In the genomic region with DNA sequence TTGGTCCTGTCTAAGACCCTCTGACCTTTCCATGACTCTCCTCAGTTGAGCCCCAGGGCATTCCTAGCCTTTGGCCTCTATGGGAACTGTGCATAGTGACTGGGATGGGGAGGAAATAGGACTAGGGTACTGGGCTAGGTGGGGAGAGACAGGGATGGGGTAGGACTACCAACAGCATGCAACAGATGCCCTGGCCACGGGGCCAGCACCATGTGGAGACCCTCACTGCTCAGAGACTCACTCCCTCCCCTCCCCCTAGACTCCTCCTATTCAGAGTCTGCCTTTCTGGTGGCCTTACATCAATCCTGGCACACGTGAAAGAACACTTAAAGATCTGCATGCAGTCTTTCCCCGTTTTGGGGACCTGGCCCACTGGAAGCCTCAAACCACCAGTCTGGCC, we compare ENCODE assay signal across 10 mouse cellular contexts. TPM values are rescaled to one million over a fixed set of nuclear protein-coding genes. Genes with fewer than 3 reads are reported as not detected.
DNase-seq lines count a peak whose midpoint lies in the region; ATAC-seq and TF ChIP-seq lines count a peak whose summit lies in the region.
"Had no signal": no experiment of that assay in that cellular context is flagged by ENCODE, and none has a peak within 500 bp of the region (broad histone marks: within the 10 kb centered on the region; RNA-seq: fewer than 3 reads in every experiment).

No protein-coding gene starts in this region.

- H3K4me1 ChIP-seq in heart, embryonic 12.5 days (replicated peaks): peaks cover 8% of the 10 kb centered on the region; the same call in 1 of the 2 replicates
- no peaks in the 10 kb centered on the region for H3K4me1 ChIP-seq in embryonic facial prominence, embryonic 14.5 days (ENCODE audit: control insufficient read depth, insufficient read depth, low read length)
- H3K4me1 ChIP-seq in limb, embryonic 14.5 days (ENCODE audit: control insufficient read depth, insufficient read depth, low read length): peaks cover 2% of the 10 kb centered on the region; the same call in 1 of the 2 replicates

- H3K27me3 ChIP-seq in heart, embryonic 12.5 days (replicated peaks): peaks cover 80% of the 10 kb centered on the region
- peaks cover 49% of the 10 kb centered on the region for H3K27me3 ChIP-seq in embryonic facial prominence, embryonic 14.5 days (replicated peaks; ENCODE audit: control insufficient read depth, insufficient read depth, low read length)
- peaks cover 47% of the 10 kb centered on the region for H3K27me3 ChIP-seq in limb, embryonic 14.5 days (ENCODE audit: control insufficient read depth, insufficient read depth, low read length)

- peak overlapping the region; percentile 79 for H3K4me2 ChIP-seq in heart, embryonic 12.5 days
- peak overlapping the region; percentile 75 for H3K4me2 ChIP-seq in embryonic facial prominence, embryonic 14.5 days (ENCODE audit: low read depth, low read length)
- H3K4me2 ChIP-seq in limb, embryonic 14.5 days (replicated peaks; ENCODE audit: low read depth, low read length, severe bottlenecking): no peak overlapping the region

- DNase-seq in heart, adult 8-10 months (ENCODE audit: low spot score): no peak
- no peak for DNase-seq in left cerebral cortex, adult 2 months (ENCODE audit: extremely low spot score in 1 of 2, low spot score in 2 of 2)
- no peak for DNase-seq in left cerebral cortex, adult 18-20 months (ENCODE audit: low spot score in 2 of 2)
- no peak for DNase-seq in embryonic facial prominence, embryonic 14.5 days (ENCODE audit: low spot score)
- no peak for DNase-seq in limb, embryonic 14.5 days (ENCODE audit: low spot score)
- DNase-seq in right cerebral cortex, adult 18-20 months: no peak

- intact Hi-C loops in left cerebral cortex, adult 2 months (cut with DNase I): no loop called here

- no peak overlapping the region for H3K27ac ChIP-seq in heart, embryonic 12.5 days (ENCODE audit: poor library complexity, severe bottlenecking)
- peak overlapping the region; percentile 32 for H3K27ac ChIP-seq in left cerebral cortex, adult 2 months
- no peak overlapping the region for H3K27ac ChIP-seq in embryonic facial prominence, embryonic 14.5 days (replicated peaks; ENCODE audit: low read depth, low read length)
- H3K27ac ChIP-seq in limb, embryonic 14.5 days (replicated peaks; ENCODE audit: low read depth, low read length): no peak overlapping the region

- H3K4me3 ChIP-seq in heart, embryonic 12.5 days: peak overlapping the region; percentile 48; the same call in 1 of the 2 replicates
- no peak overlapping the region for H3K4me3 ChIP-seq in left cerebral cortex, adult 2 months
- H3K4me3 ChIP-seq in embryonic facial prominence, embryonic 14.5 days (ENCODE audit: low read depth, low read length): peak overlapping the region; percentile 46
- H3K4me3 ChIP-seq in limb, embryonic 14.5 days (replicated peaks; ENCODE audit: low read length): peak overlapping the region; percentile 44

- no peaks in the 10 kb centered on the region for H3K9me3 ChIP-seq in heart, embryonic 12.5 days (replicated peaks)
- no peaks in the 10 kb centered on the region for H3K9me3 ChIP-seq in embryonic facial prominence, embryonic 14.5 days (ENCODE audit: control insufficient read depth, low read length)
- no peaks in the 10 kb centered on the region for H3K9me3 ChIP-seq in limb, embryonic 14.5 days (ENCODE audit: control insufficient read depth, low read length)

- no peak for ATAC-seq in heart, embryonic 12.5 days (ENCODE audit: insufficient number of reproducible peaks, low FRiP score)
- ATAC-seq in embryonic facial prominence, embryonic 14.5 days (ENCODE audit: low read depth): no peak
- ATAC-seq in limb, embryonic 14.5 days (ENCODE audit: low FRiP score, low read depth): no peak
- no peak for ATAC-seq in frontal cortex, adult (ENCODE audit: low TSS enrichment)
- ATAC-seq: inflammation-experienced regulatory T-cells, adult 6 months had no signal

- no peak for TF ChIP-seq POLR2A in limb, embryonic 14.5 days (IDR thresholded peaks at IDR 0.05; ENCODE audit: borderline replicate concordance, extremely low read depth, insufficient read depth, insufficient read length)

- TF ChIP-seq CTCF in left cerebral cortex, adult 2 months (IDR thresholded peaks at IDR 0.05): no peak

- H3K9ac ChIP-seq in heart, embryonic 12.5 days: no peak overlapping the region
- peak overlapping the region; percentile 52; the same call in 1 of the 2 replicates for H3K9ac ChIP-seq in embryonic facial prominence, embryonic 14.5 days (ENCODE audit: low read depth, low read length)
- H3K9ac ChIP-seq in limb, embryonic 14.5 days (ENCODE audit: low read depth, low read length, severe bottlenecking): no peak overlapping the region

- 34% methylated on average over 3 of the region's 3 CpGs for WGBS in heart, embryonic 12.5 days
- 17% methylated on average over 3 of the region's 3 CpGs for WGBS in embryonic facial prominence, embryonic 14.5 days
- 22% methylated on average over 2 of the region's 3 CpGs for WGBS in limb, embryonic 14.5 days

- no peaks in the 10 kb centered on the region for H3K36me3 ChIP-seq in heart, embryonic 12.5 days
- no peaks in the 10 kb centered on the region for H3K36me3 ChIP-seq in embryonic facial prominence, embryonic 14.5 days (ENCODE audit: control insufficient read depth, insufficient read depth, low read length)
- no peaks in the 10 kb centered on the region for H3K36me3 ChIP-seq in limb, embryonic 14.5 days (ENCODE audit: control insufficient read depth, insufficient read depth, low read length)

RNA-seq across cellular contexts. Expression of a gene that starts 12.7 kb away (rescaled TPM):
- polyA plus RNA-seq in heart, embryonic 12.5 days (2016; fragmentation: Nextera tagmentation; extraction: Ambion mirVana): 0.22 and 0.27 TPM in 2 replicates
- under 1 TPM in 1 of 4 experiments, not detected in 3; 0.16 TPM for total RNA-seq in heart, adult 8-10 months (2022)
- 100 to 1,000 TPM; 128 to 130 TPM for total RNA-seq in left cerebral cortex, adult 2 months (2021)
- total RNA-seq in left cerebral cortex, adult 18-20 months (2021): 100 to 1,000 TPM; 131 to 133 TPM
- 1.4 TPM in 2 replicates for polyA plus RNA-seq in embryonic facial prominence, embryonic 14.5 days (2014; fragmentation: Nextera tagmentation; extraction: Ambion mirVana)
- 0.70 and 0.87 TPM in 2 replicates for polyA plus RNA-seq in limb, embryonic 14.5 days (2012; rRNA removed)
- 0.32 and 0.67 TPM in 2 replicates for polyA plus RNA-seq in limb, embryonic 14.5 days (2014; fragmentation: Nextera tagmentation; extraction: Ambion mirVana)
- polyA plus RNA-seq: inflammation-experienced regulatory T-cells, adult 6 months had no signal

RNA-seq across cellular contexts. Expression of a gene that starts 29.5 kb away (rescaled TPM):
- polyA plus RNA-seq in heart, embryonic 12.5 days (2016; fragmentation: Nextera tagmentation; extraction: Ambion mirVana): 0.18 and 0.37 TPM in 2 replicates
- total RNA-seq in heart, adult 8-10 months (2022): under 1 TPM in 1 of 4 experiments, not detected in 3; 0.46 TPM
- 100 to 1,000 TPM; 869 to 881 TPM for total RNA-seq in left cerebral cortex, adult 2 months (2021)
- 100 to 1,000 TPM; 925 to 932 TPM for total RNA-seq in left cerebral cortex, adult 18-20 months (2021)
- 0.90 and 1.3 TPM in 2 replicates for polyA plus RNA-seq in embryonic facial prominence, embryonic 14.5 days (2014; fragmentation: Nextera tagmentation; extraction: Ambion mirVana)
- 0.30 TPM in 1 of 2 replicates, not detected in the other for polyA plus RNA-seq in limb, embryonic 14.5 days (2012; rRNA removed)
- 0.40 TPM in 1 of 2 replicates, not detected in the other for polyA plus RNA-seq in limb, embryonic 14.5 days (2014; fragmentation: Nextera tagmentation; extraction: Ambion mirVana)
- polyA plus RNA-seq: lung, embryonic 16.5 days had no signal

RNA-seq across cellular contexts. Expression of a gene that starts 35.7 kb away (rescaled TPM):
- 0.04 and 0.18 TPM in 2 replicates for polyA plus RNA-seq in heart, embryonic 12.5 days (2016; fragmentation: Nextera tagmentation; extraction: Ambion mirVana)
- total RNA-seq in heart, adult 8-10 months (2022): not detected
- total RNA-seq in left cerebral cortex, adult 2 months (2021): under 1 TPM; 0.16 to 0.45 TPM
- total RNA-seq in left cerebral cortex, adult 18-20 months (2021): under 1 TPM; 0.58 to 0.73 TPM
- polyA plus RNA-seq in embryonic facial prominence, embryonic 14.5 days (2014; fragmentation: Nextera tagmentation; extraction: Ambion mirVana): 0.04 TPM in 1 of 2 replicates, not detected in the other
- 0.06 and 0.08 TPM in 2 replicates for polyA plus RNA-seq in limb, embryonic 14.5 days (2012; rRNA removed)
- polyA plus RNA-seq in limb, embryonic 14.5 days (2014; fragmentation: Nextera tagmentation; extraction: Ambion mirVana): 0.06 TPM in 1 of 2 replicates, not detected in the other
- polyA plus RNA-seq: inflammation-experienced regulatory T-cells, adult 6 months; lung, embryonic 16.5 days had no signal

RNA-seq across cellular contexts. Expression of a gene that starts 43.2 kb away (rescaled TPM):
- 60.4 and 62.7 TPM in 2 replicates for polyA plus RNA-seq in heart, embryonic 12.5 days (2016; fragmentation: Nextera tagmentation; extraction: Ambion mirVana)
- 10 to 100 TPM; 46.2 to 53.4 (median 47.6) TPM for total RNA-seq in heart, adult 8-10 months (2022)
- 100 to 1,000 TPM; 156 to 185 TPM for total RNA-seq in left cerebral cortex, adult 2 months (2021)
- total RNA-seq in left cerebral cortex, adult 18-20 months (2021): 100 to 1,000 TPM; 168 to 172 TPM
- 50.1 and 56.9 TPM in 2 replicates for polyA plus RNA-seq in embryonic facial prominence, embryonic 14.5 days (2014; fragmentation: Nextera tagmentation; extraction: Ambion mirVana)
- 118 and 194 TPM in 2 replicates for polyA plus RNA-seq in limb, embryonic 14.5 days (2012; rRNA removed)
- 70.1 and 74.3 TPM in 2 replicates for polyA plus RNA-seq in limb, embryonic 14.5 days (2014; fragmentation: Nextera tagmentation; extraction: Ambion mirVana)

RNA-seq across cellular contexts. Expression of a gene that starts 46.9 kb away (rescaled TPM):
- polyA plus RNA-seq in heart, embryonic 12.5 days (2016; fragmentation: Nextera tagmentation; extraction: Ambion mirVana): not detected in 2 replicates
- total RNA-seq in heart, adult 8-10 months (2022): not detected
- not detected for total RNA-seq in left cerebral cortex, adult 2 months (2021)
- not detected for total RNA-seq in left cerebral cortex, adult 18-20 months (2021)
- not detected in 2 replicates for polyA plus RNA-seq in embryonic facial prominence, embryonic 14.5 days (2014; fragmentation: Nextera tagmentation; extraction: Ambion mirVana)
- polyA plus RNA-seq in limb, embryonic 14.5 days (2012; rRNA removed): not detected in 2 replicates
- polyA plus RNA-seq in limb, embryonic 14.5 days (2014; fragmentation: Nextera tagmentation; extraction: Ambion mirVana): not detected in 2 replicates
- polyA plus RNA-seq: inflammation-experienced regulatory T-cells, adult 6 months; lung, embryonic 16.5 days had no signal

Comparison
In these comparisons a context has a peak if more than half of its experiments do, and no peak if none do; other contexts are left out.
1. RNA of a gene that starts 12.7 kb away (total RNA-seq): 131 to 133 TPM in left cerebral cortex, adult 18-20 months and 128 to 130 TPM in left cerebral cortex, adult 2 months; 0.16 TPM in heart, adult 8-10 months; every median in the first group is over 100 times any median in the second.
2. RNA of a gene that starts 29.5 kb away (total RNA-seq): 925 to 932 TPM in left cerebral cortex, adult 18-20 months and 869 to 881 TPM in left cerebral cortex, adult 2 months; 0.46 TPM in heart, adult 8-10 months; every median in the first group is over 100 times any median in the second.